Mouse (Mus musculus): Measurements from ENCODE around the gene Gm27029. TPM values are rescaled to one million over a fixed set of nuclear protein-coding genes. Genes with fewer than 3 reads are reported as not detected.
"Not testable (repeated sequence)": the region's sequence is repeated elsewhere in the genome, so short reads cannot be mapped to it uniquely, and the experiment has no call there.

Gene Gm27029
- total RNA-seq (2021): 10 to 100 TPM in 1 of 2 experiments, 1 to 10 TPM in 1; 8.1 to 13.0 TPM
- long read RNA-seq, experiment 1, partial matches to known transcripts: 2 of 8 reads
- long read RNA-seq, experiment 1, other reads (novel, unspliced or antisense): 6 of 8 reads
- long read RNA-seq, experiment 2, partial matches to known transcripts: 3 of 4 reads
- long read RNA-seq, experiment 2, other reads (novel, unspliced or antisense): 1 of 4 reads

GRCm38 (mm10) chr11:101424105-101424851, at the start of gene Gm27029:
Gene Gm27029 (minus strand): TSS chr11:101424796.
- peak in 1 of 2 experiments; percentile 21 for DNase-seq

GRCm38 (mm10) chr11:101474298-101474697, 49.7 kb upstream of the Gm27029 start:
- intact Hi-C loops (cut with DNase I): loop anchor here (5.0 kb wide), 1 partner anchor 73 kb away; no protein-coding TSS in a partner anchor
- DNase-seq: no peak

More at GRCm38 (mm10) chr11:101424105-101424851, at the start of gene Gm27029:
- intact Hi-C loops (cut with DNase I): no loop called here

GRCm38 (mm10) chr11:101473686-101474085, 49.1 kb upstream of the Gm27029 start:
- intact Hi-C loops (cut with DNase I): loop anchor here (5.0 kb wide), 1 partner anchor 74 kb away; no protein-coding TSS in a partner anchor
- not testable (repeated sequence) for DNase-seq

- DNase-seq: no peak
- intact Hi-C loops (cut with DNase I): loop anchor here (5.0 kb wide), 1 partner anchor 75 kb away; no protein-coding TSS in a partner anchor
Measured at GRCm38 (mm10) chr11:101472336-101472735, 47.7 kb upstream of the Gm27029 start.

- intact Hi-C loops (cut with DNase I): loop anchor here (5.0 kb wide), 1 partner anchor 75 kb away; no protein-coding TSS in a partner anchor
- no peak for DNase-seq
Measured at GRCm38 (mm10) chr11:101471926-101472325, 47.3 kb upstream of the Gm27029 start.

GRCm38 (mm10) chr11:101470206-101470605, 45.6 kb upstream of the Gm27029 start:
- intact Hi-C loops (cut with DNase I): loop anchor here (5.0 kb wide), 1 partner anchor 77 kb away; no protein-coding TSS in a partner anchor
- DNase-seq: no peak

GRCm38 (mm10) chr11:101469155-101469554, 44.6 kb upstream of the Gm27029 start:
- DNase-seq: no peak
- intact Hi-C loops (cut with DNase I): no loop called here

- DNase-seq: no peak
- intact Hi-C loops (cut with DNase I): no loop called here
Measured at GRCm38 (mm10) chr11:101468731-101469130, 44.1 kb upstream of the Gm27029 start.

GRCm38 (mm10) chr11:101468263-101468688, 43.7 kb upstream of the Gm27029 start:
- intact Hi-C loops (cut with DNase I): no loop called here

GRCm38 (mm10) chr11:101467477-101468262, 43.1 kb upstream of the Gm27029 start:
- intact Hi-C loops (cut with DNase I): no loop called here
- DNase-seq: peak; percentile 54 to 56

More at GRCm38 (mm10) chr11:101468263-101468688, 43.7 kb upstream of the Gm27029 start:
- DNase-seq: peak in 1 of 2 experiments; percentile 13

- intact Hi-C loops (cut with DNase I); DNase-seq: not testable (repeated sequence)
Measured at GRCm38 (mm10) chr11:101466552-101466950, 42.0 kb upstream of the Gm27029 start.

- intact Hi-C loops (cut with DNase I): no loop called here
- peak; percentile 65 to 66 for DNase-seq
Measured at GRCm38 (mm10) chr11:101465869-101466551, 41.4 kb upstream of the Gm27029 start, which contains the start of gene Vat1. Gene Vat1 (minus strand): TSS chr11:101466230.

GRCm38 (mm10) chr11:101465101-101465868, 40.7 kb upstream of the Gm27029 start:
- peak; percentile 73 to 74 for DNase-seq
- intact Hi-C loops (cut with DNase I): no loop called here

- intact Hi-C loops (cut with DNase I): no loop called here
- no peak for DNase-seq
Measured at GRCm38 (mm10) chr11:101464211-101465100, 39.9 kb upstream of the Gm27029 start, which contains the start of gene Rnd2. Gene Rnd2 (plus strand): TSS chr11:101464999.

- no peak for DNase-seq
- intact Hi-C loops (cut with DNase I): no loop called here
Measured at GRCm38 (mm10) chr11:101462583-101463440, 38.2 kb upstream of the Gm27029 start.

- intact Hi-C loops (cut with DNase I): no loop called here
Measured at GRCm38 (mm10) chr11:101462141-101462540, 37.5 kb upstream of the Gm27029 start.

GRCm38 (mm10) chr11:101460321-101460720, 35.7 kb upstream of the Gm27029 start:
- DNase-seq: no peak
- intact Hi-C loops (cut with DNase I): no loop called here

More at GRCm38 (mm10) chr11:101462141-101462540, 37.5 kb upstream of the Gm27029 start:
- DNase-seq: no peak

Measured in gastrocnemius, postnatal 36 days (tissue).